Mouse (Mus musculus) ES-E14 (cell line): ENCODE data around the gene Zfp51. TPM values are rescaled to one million over a fixed set of nuclear protein-coding genes. Genes with fewer than 3 reads are reported as not detected.
"Not testable (repeated sequence)": the region's sequence is repeated elsewhere in the genome, so short reads cannot be mapped to it uniquely, and the experiment has no call there.

Source experiments
- DNase-seq: peaks from one replicate; pipeline ENCODE4 v3.0.0-alpha.2; 2013; ENCODE audit warnings: low read depth, low spot score
- H3K27ac ChIP-seq: 2 replicates; pipeline ENCODE4 v1.5.1; 2012; ENCODE audit warnings: low read depth, mild to moderate bottlenecking, low read length, moderate library complexity, mixed read lengths; ENCODE audit not compliant: poor library complexity, insufficient read depth, severe bottlenecking
- H3K36me3 ChIP-seq: 2 replicates; pipeline ENCODE4 v1.6.1; 2012; ENCODE audit warnings: mild to moderate bottlenecking, low read length, moderate library complexity, mixed read lengths; ENCODE audit not compliant: control insufficient read depth, poor library complexity, insufficient read depth, severe bottlenecking
- H3K4me1 ChIP-seq, 2 experiments: fragments of 150-350 bp in 1 of 2; sonication (generic) in 1 of 2; 2 replicates each; pipeline ENCODE4 v1.6.1; 2012; ENCODE audit warnings: low read length in 2 of 2, mild to moderate bottlenecking in 1 of 2, mixed read lengths in 1 of 2; ENCODE audit not compliant: control insufficient read depth in 2 of 2, insufficient read depth in 2 of 2, poor library complexity in 1 of 2
- H3K4me3 ChIP-seq, 2 experiments: fragments of 150-350 bp in 1 of 2; sonication (generic) in 1 of 2; 2 replicates each; pipeline ENCODE4 v1.5.1; 2012; ENCODE audit warnings: low read length in 2 of 2, low read depth in 1 of 2, mild to moderate bottlenecking in 1 of 2, mixed read lengths in 1 of 2; ENCODE audit not compliant: insufficient read depth in 1 of 2, poor library complexity in 1 of 2, severe bottlenecking in 1 of 2
- H3K9ac ChIP-seq: 2 replicates; pipeline ENCODE4 v1.6.1; 2012; ENCODE audit warnings: low read depth, mild to moderate bottlenecking, low read length, mixed read lengths; ENCODE audit not compliant: poor library complexity, insufficient read depth, severe bottlenecking
- H3K9me3 ChIP-seq: fragments of 150-350 bp; sonication (generic); 2 replicates; pipeline ENCODE4 v1.6.1; 2012; ENCODE audit warnings: low read depth, mild to moderate bottlenecking, low read length; ENCODE audit not compliant: control insufficient read depth, insufficient read depth
- CHD2 ChIP-seq: IDR thresholded peaks from 2 replicates; pipeline ENCODE4 v1.6.1; 2014; ENCODE audit warnings: mild to moderate bottlenecking, low read depth, low read length, inconsistent platforms
- HCFC1 ChIP-seq: IDR thresholded peaks from 2 replicates; pipeline ENCODE4 v1.6.1; 2012; ENCODE audit warnings: low read length, inconsistent platforms, borderline replicate concordance; ENCODE audit not compliant: insufficient read depth
- MAFK ChIP-seq: IDR thresholded peaks from 2 replicates; pipeline ENCODE4 v1.6.1; 2014; ENCODE audit warnings: mild to moderate bottlenecking, low read depth, low read length, inconsistent platforms; ENCODE audit not compliant: insufficient read depth
- ZC3H11A ChIP-seq: IDR thresholded peaks from 2 replicates; pipeline ENCODE4 v1.6.1; 2012; ENCODE audit warnings: low read depth, mild to moderate bottlenecking, inconsistent platforms, low read length, borderline replicate concordance
- ZNF384 ChIP-seq: IDR thresholded peaks from 2 replicates; pipeline ENCODE4 v1.6.1; 2012; ENCODE audit warnings: low read depth, low read length, inconsistent platforms
- in situ Hi-C, 2 experiments: fragments of 600-800 bp; cut with MboI; formaldehyde crosslinking; loops; one replicate each; pipeline ENCODE4 v1.15.1; 2025; ENCODE audit warnings: low sequenced_read_pairs in 2 of 2, inconsistent platforms in 1 of 2; ENCODE audit not compliant: unreplicated experiment in 2 of 2
- total RNA-seq: library from RNA; depleted of rRNA; stranded (reverse); fragments of 300-350 nt; gene quantifications from 2 replicates; pipeline ENCODE4 v1.2.3, GENCODE M21; 2012

Zfp51 gene
- total RNA-seq, 1 experiment, result 8.1 TPM

GRCm38 (mm10) chr17:21463550-21463949, 13.4 kb downstream of the Zfp51 start:
- Histone ChIP-seq H3K36me3 (0 out of 2 replicates have a peak, but pooled peaks cover 2% of the 10 kb centered on the region), H3K9me3 (no peaks in the 10 kb centered on the region), H3K9ac (no peak overlapping the region), H3K27ac (no peak overlapping the region), H3K4me1 (no peaks in the 10 kb centered on the region), H3K4me3 (no peak overlapping the region)
- no peak for TF ChIP-seq CHD2
- TF ChIP-seq MAFK, result no peak
- TF ChIP-seq ZC3H11A, result no peak
- no peak for TF ChIP-seq ZNF384
- TF ChIP-seq HCFC1, result no peak
- DNase-seq, result no peak
- in situ Hi-C loops, result no loop called here

DNA sequence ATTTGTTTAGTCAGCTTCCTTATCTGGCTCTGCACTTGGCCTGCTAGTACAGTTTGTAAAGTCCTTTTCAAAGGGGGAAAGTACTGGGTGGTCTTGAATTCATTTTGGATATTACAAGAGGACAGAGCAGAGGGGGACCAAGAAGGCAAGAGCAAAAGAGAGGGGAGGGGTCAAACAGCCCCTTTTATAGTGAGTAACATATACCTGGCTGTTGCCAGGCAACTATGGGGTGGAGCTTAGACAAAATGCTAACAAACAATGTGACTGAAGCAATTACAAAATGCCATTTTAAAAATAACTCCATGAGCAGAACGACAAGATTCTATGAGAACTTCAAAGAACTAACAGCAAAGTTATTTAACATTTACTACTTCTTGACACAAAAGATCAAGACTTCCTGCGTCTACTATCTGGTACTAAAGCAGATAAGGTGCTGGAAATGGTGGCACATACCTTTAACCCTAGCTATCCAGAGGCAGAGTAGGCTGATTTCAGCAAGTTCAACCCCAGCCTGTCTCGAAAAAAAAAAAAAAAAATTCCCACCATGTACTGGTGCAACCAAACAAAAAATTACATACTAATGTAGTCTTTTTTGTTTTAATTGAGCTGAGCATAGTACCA, 22.0 kb downstream of the Zfp51 start:
- H3K27ac ChIP-seq, result no peak overlapping the region
- TF ChIP-seq ZNF384 (no peak), MAFK (no peak), CHD2 (no peak), ZC3H11A (no peak), HCFC1 (no peak)
- H3K36me3 ChIP-seq, result no peaks in the 10 kb centered on the region
- no peak overlapping the region for H3K4me3 ChIP-seq
- in situ Hi-C loops, result no loop called here
- H3K9ac ChIP-seq, result no peak overlapping the region
- H3K9me3 ChIP-seq, result no peaks in the 10 kb centered on the region
- no peak for DNase-seq
- peaks cover 2 to 5% of the 10 kb centered on the region in 2 experiments; a peak in 2 of 4 replicates for H3K4me1 ChIP-seq

DNA sequence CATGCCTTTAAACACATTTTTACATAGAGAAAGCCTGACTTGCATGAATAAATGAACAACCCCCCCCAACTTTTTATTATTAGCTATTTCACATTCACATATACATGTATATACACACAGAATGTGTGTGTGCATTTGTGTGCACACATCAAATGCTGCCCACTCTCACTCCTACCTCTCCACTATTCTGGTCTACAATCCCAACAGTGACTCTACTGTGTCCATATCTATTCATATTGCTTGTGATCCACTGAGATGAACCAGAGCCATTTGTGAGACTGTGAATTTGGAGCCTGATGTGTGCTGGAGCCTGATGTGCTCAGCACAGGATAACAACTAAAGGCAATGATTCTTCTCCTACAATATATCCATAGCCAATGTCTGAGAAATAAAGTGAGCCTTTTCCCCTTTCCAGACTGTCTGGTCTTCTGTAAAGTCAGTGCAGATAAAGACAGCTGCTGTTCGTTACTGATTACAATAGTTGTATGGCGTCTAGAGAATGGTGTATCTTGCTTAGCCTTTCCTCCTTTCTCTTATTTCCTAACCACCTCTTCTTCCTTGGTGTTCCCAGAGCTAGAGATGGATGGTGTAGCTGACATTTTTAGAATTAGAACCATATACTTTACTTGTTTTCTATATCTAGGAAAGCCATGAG, 22.6 kb downstream of the Zfp51 start:
- Histone ChIP-seq H3K4me3 (no peak overlapping the region), H3K27ac (peak overlapping the region; percentile 18; the same call in 1 of the 2 replicates), H3K4me1 (peaks cover 2 to 5% of the 10 kb centered on the region in 2 experiments; a peak in 2 of 4 replicates), H3K36me3 (no peaks in the 10 kb centered on the region), H3K9me3 (no peaks in the 10 kb centered on the region), H3K9ac (no peak overlapping the region)
- in situ Hi-C loops, result no loop called here
- no peak for DNase-seq
- TF ChIP-seq ZNF384, result no peak
- no peak for TF ChIP-seq CHD2
- TF ChIP-seq HCFC1, result no peak
- TF ChIP-seq ZC3H11A, result no peak

GRCm38 (mm10) chr17:21473362-21474190, 23.4 kb downstream of the Zfp51 start:
- no peak overlapping the region for H3K4me3 ChIP-seq
- no peaks in the 10 kb centered on the region for H3K9me3 ChIP-seq
- H3K36me3 ChIP-seq, result no peaks in the 10 kb centered on the region
- TF ChIP-seq CHD2 (peak; percentile 64; the same call in 1 of the 2 replicates), HCFC1 (no peak), MAFK (no peak)
- peak overlapping the region; percentile 54 for H3K27ac ChIP-seq
- no peak overlapping the region for H3K9ac ChIP-seq
- peaks cover 5% of the 10 kb centered on the region in 2 experiments; a peak in 2 of 4 replicates for H3K4me1 ChIP-seq
- in situ Hi-C loops, result no loop called here
- peak; percentile 20 for DNase-seq

DNA sequence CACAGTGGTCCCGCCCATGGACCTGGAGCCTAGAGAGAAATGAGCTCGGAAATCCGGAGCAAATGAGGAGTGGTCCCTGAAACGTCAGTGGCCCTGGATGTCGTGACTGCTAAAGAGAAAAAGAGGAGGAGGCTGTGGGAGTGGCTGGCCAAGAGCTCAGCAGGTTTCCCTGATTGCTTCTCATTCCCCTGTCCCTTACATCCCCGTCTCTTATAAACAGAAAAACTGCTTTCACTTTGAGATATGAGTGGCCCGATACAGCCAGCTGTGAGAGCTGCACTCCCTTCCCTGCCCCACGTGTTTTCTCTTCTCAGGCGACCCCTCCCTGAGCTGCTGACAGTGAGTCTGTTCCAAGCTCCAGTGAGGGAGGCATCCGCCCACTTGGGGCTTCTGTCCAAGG, 24.6 kb downstream of the Zfp51 start:
- DNase-seq, H3K36me3 ChIP-seq, H3K4me1 ChIP-seq, H3K9ac ChIP-seq, H3K4me3 ChIP-seq, H3K27ac ChIP-seq, in situ Hi-C loops, H3K9me3 ChIP-seq: not testable (repeated sequence)

DNA sequence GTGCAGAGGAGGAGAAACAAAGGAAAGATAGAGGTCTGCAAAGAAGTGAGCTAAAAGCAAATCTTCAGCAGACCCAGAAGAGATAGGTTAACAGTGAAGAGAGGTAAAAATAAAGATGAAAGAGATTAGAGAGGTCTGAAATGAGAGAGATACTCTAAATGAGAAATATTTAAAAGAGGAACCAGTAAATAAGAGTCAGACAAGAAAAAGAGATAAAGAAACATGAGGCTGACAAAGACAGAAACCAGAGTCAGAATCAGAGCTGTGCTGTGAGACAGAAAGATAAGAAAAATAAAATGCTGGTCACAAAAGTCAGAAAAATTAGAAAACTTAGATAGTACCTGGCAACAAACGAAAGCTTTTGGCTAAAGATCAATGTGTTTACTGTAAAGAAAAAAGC, 25.1 kb downstream of the Zfp51 start:
- H3K36me3 ChIP-seq, in situ Hi-C loops, H3K9ac ChIP-seq, DNase-seq, H3K4me1 ChIP-seq, H3K4me3 ChIP-seq, H3K27ac ChIP-seq, H3K9me3 ChIP-seq: not testable (repeated sequence)
